Mouse (Mus musculus) CH12.LX (cell line): ENCODE measurements at regions not wholly inside any gene's neighbourhood (a gene's known extent, or its start where the extent isn't known, plus 50 kb on each side); places are given as distances from the start of the nearest gene placed in this dataset.

Experiments
- DNase-seq: peaks from one replicate; pipeline ENCODE4 v3.0.0-alpha.2; 2013; ENCODE audit errors: extremely low read depth
- H3K27ac ChIP-seq: 2 replicates; pipeline ENCODE4 v1.5.1; 2012; ENCODE audit warnings: low read depth, mild to moderate bottlenecking, control low read depth, moderate library complexity; ENCODE audit not compliant: insufficient read depth
- H3K27me3 ChIP-seq: replicated peaks from 2 replicates; pipeline ENCODE3; 2012; ENCODE audit warnings: inconsistent platforms
- H3K36me3 ChIP-seq, 2 experiments: replicated peaks in 1 of 2; 2 replicates each; pipeline versions ENCODE3 to v1.6.1; 2012; ENCODE audit warnings: inconsistent platforms in 1 of 2, low read length in 1 of 2, mild to moderate bottlenecking in 1 of 2, mixed read lengths in 1 of 2, moderate library complexity in 1 of 2; ENCODE audit not compliant: control insufficient read depth in 1 of 2, insufficient read depth in 1 of 2
- H3K4me1 ChIP-seq, 2 experiments: 2 replicates each; pipeline ENCODE4 v1.6.1; 2012; ENCODE audit warnings: inconsistent platforms in 1 of 2, moderate library complexity in 1 of 2; ENCODE audit not compliant: insufficient read depth in 2 of 2, control insufficient read depth in 1 of 2
- H3K4me2 ChIP-seq: 2 replicates; pipeline ENCODE4 v1.6.1; 2012; ENCODE audit warnings: low read depth, mild to moderate bottlenecking, control low read depth; ENCODE audit not compliant: poor library complexity, insufficient read depth, severe bottlenecking
- H3K4me3 ChIP-seq, 3 experiments: fragments of 150-350 bp in 1 of 3; sonication (generic) in 1 of 3; replicated peaks in 1 of 3; 2 replicates each; pipeline versions ENCODE3 to v1.5.1; 2011 to 2012; ENCODE audit warnings: low read depth in 2 of 3, low read length in 2 of 3, mild to moderate bottlenecking in 2 of 3, moderate library complexity in 2 of 3, control low read depth in 1 of 3, improper control_type of control experiment in 1 of 3, inconsistent platforms in 1 of 3, mixed read lengths in 1 of 3; ENCODE audit not compliant: poor library complexity in 1 of 3
- H3K79me2 ChIP-seq: replicated peaks from 2 replicates; pipeline ENCODE4 v1.6.1; 2012; ENCODE audit warnings: mild to moderate bottlenecking, moderate library complexity; ENCODE audit not compliant: control insufficient read depth, poor library complexity, insufficient read depth, severe bottlenecking; ENCODE audit errors: extremely low read depth
- H3K9ac ChIP-seq: 2 replicates; pipeline ENCODE4 v1.6.1; 2012; ENCODE audit warnings: low read depth, mild to moderate bottlenecking, control low read depth, moderate library complexity; ENCODE audit not compliant: insufficient read depth
- H3K9me3 ChIP-seq: replicated peaks from 2 replicates; pipeline ENCODE3; 2012; ENCODE audit warnings: low read length, inconsistent platforms, mixed read lengths
- BHLHE40 ChIP-seq: IDR thresholded peaks from 2 replicates; pipeline ENCODE4 v1.6.1; 2011; ENCODE audit warnings: mild to moderate bottlenecking, low read depth, low read length, improper control_type of control experiment
- CHD1 ChIP-seq: IDR thresholded peaks from 2 replicates; pipeline ENCODE4 v1.6.1; 2012; ENCODE audit warnings: low read depth, low read length, improper control_type of control experiment, inconsistent platforms
- CHD2 ChIP-seq: IDR thresholded peaks from 2 replicates; pipeline ENCODE4 v1.6.1; 2011; ENCODE audit warnings: low read length, improper control_type of control experiment
- CTCF ChIP-seq, 2 experiments: IDR thresholded peaks in 1 of 2; conservative IDR thresholded peaks in 1 of 2; 2 replicates each; pipeline ENCODE4 v1.5.1; 2011 to 2012; ENCODE audit warnings: low read depth in 2 of 2, low read length in 2 of 2, improper control_type of control experiment in 1 of 2, inconsistent platforms in 1 of 2, mild to moderate bottlenecking in 1 of 2, moderate library complexity in 1 of 2
- E2F4 ChIP-seq: IDR thresholded peaks from 2 replicates; pipeline ENCODE4 v1.6.1; 2011; ENCODE audit warnings: low read depth, low read length, improper control_type of control experiment; ENCODE audit not compliant: insufficient replicate concordance
- ELF1 ChIP-seq: IDR thresholded peaks from 2 replicates; pipeline ENCODE4 v1.6.1; 2014; ENCODE audit warnings: low read depth, mild to moderate bottlenecking, inconsistent platforms, low read length, improper control_type of control experiment
- EP300 ChIP-seq: IDR thresholded peaks from 2 replicates; pipeline ENCODE4 v1.6.1; 2011; ENCODE audit warnings: low read length, improper control_type of control experiment
- ETS1 ChIP-seq: conservative IDR thresholded peaks from 2 replicates; pipeline ENCODE4 v1.6.1; 2012; ENCODE audit warnings: low read depth, mild to moderate bottlenecking, inconsistent platforms, low read length, improper control_type of control experiment, moderate library complexity
- GABPA ChIP-seq: IDR thresholded peaks from 2 replicates; pipeline ENCODE4 v1.6.1; 2012; ENCODE audit warnings: low read depth, low read length, improper control_type of control experiment, inconsistent platforms; ENCODE audit not compliant: insufficient replicate concordance
- HCFC1 ChIP-seq: IDR thresholded peaks from 2 replicates; pipeline ENCODE4 v1.6.1; 2012; ENCODE audit warnings: low read depth, mild to moderate bottlenecking, inconsistent platforms, low read length, improper control_type of control experiment
- JUN ChIP-seq: IDR thresholded peaks from 2 replicates; pipeline ENCODE4 v1.6.1; 2011; ENCODE audit warnings: low read depth, mild to moderate bottlenecking, low read length, improper control_type of control experiment, moderate library complexity; ENCODE audit not compliant: insufficient read depth
- JUND ChIP-seq: conservative IDR thresholded peaks from 2 replicates; pipeline ENCODE4 v1.6.1; 2011; ENCODE audit warnings: low read depth, low read length, improper control_type of control experiment
- MAX ChIP-seq: IDR thresholded peaks from 2 replicates; pipeline ENCODE4 v1.6.1; 2011; ENCODE audit warnings: low read length, improper control_type of control experiment
- MAZ ChIP-seq: IDR thresholded peaks from 2 replicates; pipeline ENCODE4 v1.6.1; 2012; ENCODE audit warnings: low read depth, mild to moderate bottlenecking, inconsistent platforms, low read length, improper control_type of control experiment, moderate library complexity
- MXI1 ChIP-seq: IDR thresholded peaks from 2 replicates; pipeline ENCODE4 v1.6.1; 2011; ENCODE audit warnings: mild to moderate bottlenecking, low read depth, low read length, improper control_type of control experiment
- MYC ChIP-seq: IDR thresholded peaks from 2 replicates; pipeline ENCODE4 v1.6.1; 2011; ENCODE audit warnings: low read depth, mild to moderate bottlenecking, improper control_type of control experiment, low read length
- NELFE ChIP-seq: IDR thresholded peaks from 2 replicates; pipeline ENCODE4 v1.6.1; 2011; ENCODE audit warnings: low read depth, low read length, improper control_type of control experiment
- POLR2AphosphoS2 ChIP-seq: IDR thresholded peaks from 2 replicates; pipeline ENCODE4 v1.6.1; 2011; ENCODE audit warnings: low read depth, low read length, improper control_type of control experiment
- RCOR1 ChIP-seq: conservative IDR thresholded peaks from 2 replicates; pipeline ENCODE4 v1.6.1; 2012; ENCODE audit warnings: low read depth, mild to moderate bottlenecking, inconsistent platforms, low read length, improper control_type of control experiment
- SIN3A ChIP-seq: IDR thresholded peaks from 2 replicates; pipeline ENCODE4 v1.6.1; 2012; ENCODE audit warnings: low read length, improper control_type of control experiment, inconsistent platforms
- UBTF ChIP-seq: IDR thresholded peaks from 2 replicates; pipeline ENCODE4 v1.6.1; 2012; ENCODE audit warnings: low read depth, mild to moderate bottlenecking, inconsistent platforms, low read length, improper control_type of control experiment, moderate library complexity
- USF2 ChIP-seq: conservative IDR thresholded peaks from 2 replicates; pipeline ENCODE4 v1.6.1; 2011; ENCODE audit warnings: low read depth, low read length, improper control_type of control experiment
- ZC3H11A ChIP-seq: IDR thresholded peaks from 2 replicates; pipeline ENCODE4 v1.6.1; 2012; ENCODE audit warnings: low read depth, mild to moderate bottlenecking, inconsistent platforms, low read length, improper control_type of control experiment
- ZMIZ1 ChIP-seq: IDR thresholded peaks from 2 replicates; pipeline ENCODE4 v1.6.1; 2012; ENCODE audit warnings: low read depth, mild to moderate bottlenecking, inconsistent platforms, low read length, improper control_type of control experiment
- dilution Hi-C: fragments of 300-500 bp; cut with MboI; formaldehyde crosslinking; loops from 2 replicates; pipeline ENCODE4 v1.14.3; 2020; ENCODE audit warnings: low sequenced_read_pairs; ENCODE audit not compliant: extremely low pct_unique_long_range_greater_than_20kb, extremely low pct_ligation_motif_present
- in situ Hi-C: fragments of 300-500 bp; cut with MboI; formaldehyde crosslinking; loops from 3 replicates; pipeline ENCODE4 v1.14.3; 2019; ENCODE audit warnings: low sequenced_read_pairs, low pct_ligation_motif_present, low pct_unique_long_range_greater_than_20kb, mixed read lengths

- Histone ChIP-seq H3K4me1 (peaks cover 0 to 6% of the 10 kb centered on the region in 2 experiments; a peak in 2 of 4 replicates), H3K79me2 (no peaks in the 10 kb centered on the region), H3K4me2 (no peak overlapping the region), H3K36me3 (peaks cover 3% of the 10 kb centered on the region in 2 experiments), H3K27me3 (no peaks in the 10 kb centered on the region), H3K27ac (no peak overlapping the region), H3K9me3 (no peaks in the 10 kb centered on the region), H3K4me3 (no peak overlapping the region), H3K9ac (no peak overlapping the region)
- no peak for DNase-seq
- TF ChIP-seq RCOR1 (no peak), CTCF (conservative IDR thresholded peaks at IDR 0.05 in 1 of 2, IDR thresholded peaks at IDR 0.05 in 1 of 2; ENCODE audit: low read depth in 2 of 2, low read length in 2 of 2) (no peak), ZMIZ1 (no peak), NELFE (no peak), MAX (no peak)
- dilution Hi-C loops, result no loop called here
- in situ Hi-C loops, result no loop called here
Observed at GRCm38 (mm10) chr2:50742421-50742820, 406.5 kb downstream of the Rnd3 start.

- in situ Hi-C loops, result no loop called here
- peaks cover 3% of the 10 kb centered on the region in 2 experiments for H3K36me3 ChIP-seq
- H3K9me3 ChIP-seq, result no peaks in the 10 kb centered on the region
- dilution Hi-C loops, result no loop called here
- H3K27me3 ChIP-seq, result no peaks in the 10 kb centered on the region
- no peak for DNase-seq
- peaks cover 0 to 6% of the 10 kb centered on the region in 2 experiments; a peak in 2 of 4 replicates for H3K4me1 ChIP-seq
- TF ChIP-seq ELF1 (no peak), ZC3H11A (no peak), BHLHE40 (no peak), CHD2 (no peak), EP300 (no peak), ETS1 (no peak), JUND (no peak), JUN (no peak), GABPA (no peak)
- no peak overlapping the region for H3K4me2 ChIP-seq
- H3K27ac ChIP-seq, result no peak overlapping the region
- no peak overlapping the region for H3K9ac ChIP-seq
- no peak overlapping the region for H3K4me3 ChIP-seq
- no peaks in the 10 kb centered on the region for H3K79me2 ChIP-seq
Observed at GRCm38 (mm10) chr2:50741337-50741736, 407.6 kb downstream of the Rnd3 start.

DNA sequence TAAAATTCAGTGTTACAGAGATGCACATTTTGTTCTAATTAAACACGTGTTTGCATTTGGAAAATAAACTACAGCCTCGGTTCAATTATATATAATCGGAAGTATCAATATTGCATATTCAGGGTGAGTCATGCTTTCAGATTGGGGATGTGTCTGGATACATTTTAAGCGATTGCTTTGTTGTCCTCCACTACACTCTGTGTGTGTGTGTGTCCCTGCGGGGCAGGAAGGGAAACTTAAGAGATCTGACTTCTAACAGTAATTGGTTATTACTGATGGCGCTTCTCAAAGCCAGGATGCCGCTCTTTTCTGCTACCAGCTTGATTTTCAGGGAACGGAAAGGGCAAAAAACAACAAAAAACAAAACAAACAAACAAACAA is 409.3 kb downstream of the Rnd3 start:
- peaks cover 3% of the 10 kb centered on the region in 2 experiments for H3K36me3 ChIP-seq
- H3K9me3 ChIP-seq, result no peaks in the 10 kb centered on the region
- no peak for DNase-seq
- H3K4me1 ChIP-seq, result peaks cover 6 to 7% of the 10 kb centered on the region in 2 experiments; a peak in 3 of 4 replicates
- H3K79me2 ChIP-seq, result no peaks in the 10 kb centered on the region
- H3K27ac ChIP-seq, result no peak overlapping the region
- H3K27me3 ChIP-seq, result no peaks in the 10 kb centered on the region
- no peak overlapping the region for H3K9ac ChIP-seq
- H3K4me3 ChIP-seq, result no peak overlapping the region
- no peak overlapping the region for H3K4me2 ChIP-seq
- dilution Hi-C loops (no loop called here), in situ Hi-C loops (no loop called here)
- TF ChIP-seq SIN3A (no peak), MAZ (no peak), MYC (no peak), MXI1 (no peak), USF2 (no peak), UBTF (no peak), ZC3H11A (no peak), MAX (no peak), ZMIZ1 (no peak), HCFC1 (no peak), CHD1 (no peak), E2F4 (no peak), NELFE (no peak), POLR2AphosphoS2 (no peak)
